Mouse (Mus musculus) neural tube, embryonic 10.5 days (tissue): ENCODE data around the gene Sp8.

Experiments
- DNase-seq: peaks from one replicate; pipeline ENCODE4 v3.0.0-alpha.2; 2017; ENCODE audit warnings: low spot score; ENCODE audit errors: extremely low spot score

Gene Sp8

DNA sequence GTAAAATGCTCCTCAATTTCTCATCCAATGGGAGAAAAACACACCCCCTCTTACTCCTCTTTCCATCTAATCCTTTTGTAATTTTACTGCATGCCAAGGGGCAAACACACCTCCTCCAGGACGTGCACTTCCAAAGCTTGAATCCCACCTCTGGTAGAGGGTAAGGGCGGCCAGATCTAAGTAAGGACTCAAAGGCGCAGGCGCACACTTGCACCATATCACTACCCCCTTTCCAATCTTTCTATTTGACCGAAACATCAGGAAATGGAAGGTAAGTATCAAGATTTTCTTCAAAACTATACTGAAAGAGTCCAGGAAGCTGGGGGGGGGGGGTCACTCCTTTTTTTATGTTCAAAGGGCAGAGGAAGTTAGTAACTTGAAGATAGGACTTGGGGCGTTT, at the start of gene Sp8:
TSS of gene Sp8 (plus strand) at position 109 of the 400 bp plus-strand sequence.
- DNase-seq = no peak

DNA sequence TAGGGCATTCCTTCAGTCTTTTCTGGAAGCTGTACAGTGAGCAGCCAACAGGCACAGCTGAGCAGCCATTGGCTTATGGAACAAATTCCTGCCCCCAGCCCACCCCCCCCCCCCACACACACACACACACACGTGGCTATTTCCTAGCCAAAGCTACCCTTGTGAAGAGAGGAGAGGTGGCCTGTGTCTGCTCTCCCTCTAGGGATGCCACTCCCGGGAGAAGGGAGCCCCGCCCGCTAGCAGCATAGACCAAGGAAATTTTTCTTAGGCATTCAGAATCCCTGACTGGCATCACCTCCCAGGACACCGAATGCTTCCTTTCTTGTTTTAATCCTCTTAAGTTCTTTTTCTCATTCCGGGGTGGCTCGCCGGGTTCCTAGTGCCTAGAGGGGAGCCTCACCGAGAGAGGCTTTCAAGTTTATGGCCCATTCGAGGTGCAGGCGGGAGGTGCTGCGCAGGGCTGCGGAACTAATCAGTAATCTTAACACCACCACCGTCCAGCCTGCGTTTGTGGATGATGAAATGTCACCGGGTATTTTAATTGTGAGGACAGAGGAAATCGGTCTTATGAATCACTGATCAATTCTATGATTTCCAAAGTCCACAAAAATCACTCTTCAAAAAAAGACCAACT, 34.7 kb upstream of the Sp8 start:
- peak; percentile 25 for DNase-seq

DNA sequence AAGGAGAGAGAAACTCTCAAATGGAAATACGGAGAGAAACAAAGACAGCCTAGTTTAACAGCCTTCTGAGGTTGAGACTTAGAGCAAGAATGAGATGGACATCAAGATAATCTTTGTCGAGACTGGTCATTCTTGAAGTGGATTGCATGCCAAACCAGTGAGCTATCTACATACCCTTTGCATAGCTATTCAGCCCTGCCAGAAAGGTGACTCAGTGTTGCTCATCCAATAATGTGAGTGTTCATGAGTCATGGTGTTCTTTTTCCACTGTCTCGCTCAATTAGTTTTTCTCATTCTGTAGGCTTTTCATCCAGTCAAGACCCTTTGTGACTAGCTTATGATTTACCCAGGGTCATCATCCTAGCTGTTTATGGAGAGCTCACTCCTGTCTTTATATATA, 31.6 kb upstream of the Sp8 start:
- DNase-seq = no peak

DNA sequence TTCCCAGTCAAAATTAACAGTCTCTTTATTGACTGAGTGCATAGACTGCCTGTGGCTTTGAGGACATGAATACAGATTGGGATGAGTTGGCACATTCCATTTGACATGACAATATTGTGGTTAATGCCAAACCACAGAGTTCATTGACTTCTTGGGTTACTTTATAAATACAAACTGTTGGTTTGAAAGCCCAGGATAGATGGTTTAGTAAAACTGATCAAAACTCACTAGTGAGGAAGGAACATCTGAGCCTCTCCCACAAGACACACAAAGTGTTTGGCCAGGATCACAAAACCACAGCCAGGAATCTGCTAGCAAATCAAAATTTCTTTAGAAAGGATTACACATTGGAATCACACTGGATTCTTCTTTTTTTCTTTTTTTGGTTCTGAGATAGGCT, 30.0 kb upstream of the Sp8 start:
- no peak for DNase-seq

DNA sequence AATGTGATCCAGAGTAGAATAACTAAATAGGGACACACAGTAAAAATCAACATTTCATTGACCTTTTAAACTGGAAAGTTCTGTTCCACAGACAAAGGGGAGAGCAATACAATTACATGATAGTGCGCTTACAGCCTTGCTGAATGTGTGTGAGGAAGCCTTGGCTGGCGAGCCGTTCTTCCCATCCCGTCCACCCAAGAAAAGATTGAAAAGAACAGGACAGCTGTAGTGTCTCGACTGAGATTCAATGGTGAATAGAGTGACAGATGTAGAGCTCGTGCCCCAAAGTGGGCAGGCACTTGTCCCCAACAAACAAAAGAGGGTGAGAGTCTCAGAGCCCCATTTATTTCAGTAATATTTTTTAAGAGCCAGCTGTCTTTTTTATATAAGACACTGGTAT, 16.2 kb upstream of the Sp8 start:
- no peak for DNase-seq

DNA sequence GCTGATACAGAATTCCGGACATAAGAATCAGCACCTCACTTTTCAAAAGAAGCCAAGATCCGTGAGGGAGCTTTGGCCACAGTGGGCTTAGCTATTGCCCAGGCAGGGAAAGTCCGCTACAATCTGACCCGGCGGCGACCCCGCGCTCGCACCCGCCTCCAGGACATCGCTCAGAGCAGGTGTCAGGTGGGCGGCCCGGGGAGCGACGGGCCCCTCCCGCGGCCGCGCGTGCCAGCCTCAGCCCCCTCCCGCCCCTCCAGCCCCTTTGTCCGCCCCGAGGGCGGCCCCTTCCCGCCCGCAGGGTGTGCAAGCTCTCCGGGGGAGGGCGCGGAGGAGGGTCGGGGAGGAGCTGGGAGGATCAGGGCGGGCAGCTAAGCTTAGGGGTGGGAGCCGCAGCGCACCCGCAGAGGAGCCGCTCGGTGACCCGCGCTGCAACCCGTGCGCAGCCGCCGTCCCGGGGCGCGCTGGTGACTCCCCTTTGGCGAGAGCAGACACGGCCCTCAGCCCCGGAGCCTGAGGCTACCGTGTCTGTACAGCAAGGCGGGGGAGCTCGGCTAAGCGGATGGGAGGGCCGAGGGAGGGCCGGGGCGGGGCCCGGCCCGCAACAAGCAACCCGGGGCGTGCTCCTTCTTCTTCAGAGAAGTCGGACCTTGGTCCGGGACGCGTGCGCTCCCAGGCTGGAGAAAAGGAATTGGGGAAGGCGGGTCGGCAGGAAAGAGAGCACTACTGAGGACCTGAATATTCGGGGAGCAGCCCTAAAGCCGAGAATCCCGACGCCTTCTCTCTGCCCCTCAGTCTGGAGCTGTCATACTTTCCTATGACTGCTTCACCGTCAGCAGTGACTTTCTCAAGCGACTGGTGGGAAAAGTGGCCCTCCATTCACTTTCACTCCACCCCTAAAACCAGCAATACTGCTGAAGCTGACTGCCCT, 9.5 kb upstream of the Sp8 start:
- DNase-seq = peak; percentile 79

DNA sequence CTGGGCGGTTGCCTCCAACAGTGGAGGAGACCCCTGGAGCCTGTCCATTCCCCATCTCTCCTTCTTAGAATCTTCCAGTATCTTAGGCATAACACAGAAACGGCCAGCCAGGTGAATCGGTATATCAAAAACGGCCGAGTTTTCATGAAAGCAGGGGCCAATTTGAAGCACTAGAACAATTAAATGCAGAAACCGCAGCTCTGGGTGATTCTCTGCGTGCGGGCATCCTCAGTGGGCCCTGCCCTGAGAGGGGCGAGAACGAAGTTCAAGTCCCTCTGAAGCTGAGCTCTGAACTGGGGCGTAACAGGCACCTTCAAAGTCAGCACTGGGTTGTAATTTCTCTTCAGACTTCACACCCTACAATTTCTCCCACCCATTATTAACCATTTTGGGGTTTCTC, 8.8 kb upstream of the Sp8 start:
- DNase-seq = no peak

DNA sequence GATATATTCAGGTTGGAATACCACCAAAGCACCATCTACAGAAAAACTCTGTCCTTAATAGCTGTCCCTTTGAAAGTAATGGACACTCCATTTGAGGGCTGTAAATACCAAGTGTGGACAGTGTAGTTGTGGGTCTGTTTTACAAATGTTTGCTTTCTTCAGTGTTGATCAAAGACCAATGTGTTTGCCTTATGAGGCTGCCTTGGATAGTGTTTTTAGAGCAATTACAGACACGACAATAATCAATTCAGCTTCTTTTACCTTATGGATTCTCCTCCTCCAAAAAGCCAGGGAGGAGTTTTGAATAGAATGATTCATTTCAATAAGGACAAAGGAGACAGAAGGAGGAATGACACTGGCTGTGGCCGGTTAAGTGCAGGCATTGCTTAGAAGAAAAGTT, 7.9 kb upstream of the Sp8 start:
- no peak for DNase-seq

DNA sequence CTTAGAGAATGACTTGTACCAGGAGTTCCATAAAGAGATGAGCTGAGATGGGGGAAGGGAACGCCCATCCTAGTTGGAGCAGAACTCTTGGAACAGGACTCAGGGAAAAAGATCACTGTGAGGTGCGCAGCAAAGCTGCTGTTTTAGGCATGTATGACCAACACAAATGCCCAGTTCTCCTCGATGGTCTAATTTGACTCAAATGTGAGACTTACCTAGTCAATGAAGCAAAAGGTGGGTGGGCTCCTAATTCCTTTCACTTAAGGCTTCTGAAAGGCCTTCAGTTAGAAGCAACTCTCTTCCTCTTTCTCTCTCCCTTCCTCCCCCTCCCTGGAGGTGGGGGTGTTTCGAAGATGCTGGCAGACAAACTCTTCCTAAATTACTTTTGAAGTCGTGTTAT, 6.7 kb upstream of the Sp8 start:
- no peak for DNase-seq

DNA sequence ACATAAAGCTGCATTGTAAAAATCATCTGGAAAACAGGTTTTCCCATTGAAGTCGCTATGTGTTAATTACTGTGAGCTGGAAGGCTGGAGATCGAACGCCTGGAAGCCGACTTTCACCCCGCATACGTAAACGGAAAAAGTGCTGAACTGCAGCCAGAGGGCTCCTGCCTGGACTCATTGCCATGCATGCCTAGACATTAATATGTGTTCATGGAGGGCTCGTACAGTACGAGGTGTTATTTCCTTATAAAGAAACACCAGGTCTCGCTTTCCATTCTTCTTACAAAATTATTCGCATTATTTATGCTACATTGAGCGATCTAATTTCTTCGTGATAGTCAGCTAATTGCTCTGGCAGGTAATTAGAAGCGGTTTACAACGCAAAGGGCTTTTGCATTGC, 5.8 kb upstream of the Sp8 start:
- peak; percentile 36 for DNase-seq

DNA sequence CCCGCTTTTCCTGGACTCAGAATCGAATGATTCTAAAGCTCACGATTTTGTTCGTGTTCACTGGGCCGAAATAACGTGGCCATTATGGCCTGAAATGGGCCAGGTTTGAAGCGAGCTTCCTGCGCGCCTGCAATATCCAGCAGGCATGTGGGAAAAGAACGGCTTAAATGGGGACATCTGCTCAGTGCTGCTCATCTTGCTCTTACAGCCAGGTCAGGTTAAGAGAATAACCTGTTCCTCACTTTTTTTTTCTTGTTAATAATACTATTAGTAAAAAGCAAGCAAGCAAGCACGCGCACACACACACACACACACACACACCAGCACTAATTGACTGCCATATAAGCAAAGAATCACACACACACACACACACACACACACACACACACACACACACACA, 5.3 kb upstream of the Sp8 start:
- DNase-seq = peak; percentile 62

DNA sequence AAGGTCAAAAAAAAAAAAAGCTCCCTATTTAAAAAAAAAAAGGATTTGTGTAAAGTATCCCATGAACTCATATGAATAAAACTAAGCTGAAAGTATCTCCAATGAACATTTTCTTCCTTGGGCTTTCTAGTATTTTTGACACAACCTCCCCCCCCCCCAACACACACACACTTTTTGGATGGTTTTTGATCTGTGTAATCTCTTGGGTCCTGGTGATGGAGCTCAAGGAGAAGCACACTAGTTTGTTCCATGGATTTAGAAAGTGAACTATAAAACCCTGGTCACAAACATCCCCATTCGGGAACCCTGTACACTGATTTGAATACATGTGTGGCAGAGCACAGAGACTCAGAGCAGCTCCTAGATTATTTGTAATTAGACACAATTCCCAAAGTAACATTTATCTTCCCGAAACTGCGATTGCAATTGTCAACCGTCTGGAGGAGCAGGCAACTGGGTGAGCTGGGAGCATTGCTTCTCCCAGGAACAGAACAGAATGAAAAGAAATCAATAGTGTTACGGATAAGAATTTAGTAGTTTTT, 4.7 kb upstream of the Sp8 start:
- DNase-seq = peak; percentile 30

DNA sequence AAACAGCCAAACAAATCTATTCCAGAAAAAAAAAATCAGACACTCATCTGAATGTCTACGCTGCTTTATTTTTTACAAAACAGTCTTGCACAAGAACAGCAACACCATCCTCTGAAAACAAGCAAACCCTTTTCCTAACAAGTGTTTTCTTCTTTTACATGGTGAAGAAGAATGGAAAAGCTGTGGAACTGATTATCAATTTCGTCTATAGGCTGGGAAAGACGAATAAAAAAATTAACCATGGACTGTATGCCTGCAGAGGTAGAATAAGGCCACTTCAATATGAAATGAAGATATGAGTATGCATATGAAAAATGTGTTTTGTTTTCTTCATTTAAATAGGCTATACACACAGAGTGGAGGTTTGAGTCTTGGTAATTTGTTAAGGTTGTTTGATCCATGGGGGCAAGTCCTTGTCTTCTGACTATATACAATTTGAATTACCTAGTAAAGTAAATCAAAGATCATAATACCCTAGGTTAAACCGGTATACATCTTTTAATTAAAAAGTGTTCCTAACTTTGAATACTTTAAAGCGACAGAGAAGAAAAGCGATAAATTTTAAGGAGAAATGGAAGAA, 4.1 kb upstream of the Sp8 start:
- no peak for DNase-seq

DNA sequence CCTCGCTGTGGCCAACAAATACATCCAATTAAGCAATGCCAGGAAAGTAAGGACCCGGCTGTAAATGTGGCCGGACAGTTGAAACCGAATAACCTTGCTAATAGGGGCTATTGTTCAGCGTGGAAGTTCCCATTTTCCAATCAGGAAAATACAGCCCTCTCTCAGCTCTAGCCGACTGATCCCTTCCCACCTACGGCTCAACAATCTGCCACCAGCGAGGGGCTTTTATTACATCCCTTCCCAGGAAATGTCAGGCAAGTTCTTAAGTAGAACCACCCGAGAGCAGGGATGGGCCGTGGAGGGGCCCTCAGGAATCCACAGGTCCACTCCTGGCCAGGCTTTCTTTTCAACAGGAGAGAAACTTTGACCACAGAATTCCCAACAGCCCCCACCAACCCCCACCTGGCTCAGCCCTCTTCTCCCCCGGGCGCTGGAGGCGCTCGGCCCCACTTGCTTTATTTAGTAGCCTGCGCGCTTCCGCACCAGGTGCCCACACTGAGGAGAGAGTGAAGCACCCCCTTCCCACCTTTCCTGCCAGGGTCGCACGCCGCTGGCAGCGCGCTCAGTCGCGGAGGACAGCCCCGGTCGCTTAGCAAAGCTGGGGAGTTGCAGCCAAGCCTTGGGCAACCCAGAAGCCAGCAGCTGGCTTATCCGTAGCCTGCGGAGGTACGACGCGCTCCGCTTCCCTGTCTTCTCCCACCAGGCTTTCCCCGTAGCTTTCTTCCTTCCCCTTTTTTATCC, 3.3 kb upstream of the Sp8 start:
- DNase-seq = peak; percentile 68

DNA sequence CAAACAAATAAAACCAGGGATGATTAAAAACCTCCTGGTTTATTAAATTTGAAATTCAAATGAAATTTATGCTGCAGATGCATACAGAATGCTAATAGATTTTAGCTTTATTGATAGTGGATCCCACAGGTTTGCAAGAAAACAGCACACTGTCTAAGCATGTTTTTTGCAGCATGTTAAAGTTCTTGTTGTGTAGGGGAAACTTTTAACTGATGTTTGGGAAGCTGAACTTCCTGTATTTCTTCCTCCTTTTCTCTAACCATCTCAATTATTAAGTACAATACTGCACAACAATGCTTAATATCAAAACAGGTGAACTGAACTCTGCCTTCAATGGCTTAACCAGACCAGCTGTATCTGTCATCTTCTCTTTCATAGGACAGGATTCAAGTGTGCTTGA, 2.0 kb upstream of the Sp8 start:
- no peak for DNase-seq

DNA sequence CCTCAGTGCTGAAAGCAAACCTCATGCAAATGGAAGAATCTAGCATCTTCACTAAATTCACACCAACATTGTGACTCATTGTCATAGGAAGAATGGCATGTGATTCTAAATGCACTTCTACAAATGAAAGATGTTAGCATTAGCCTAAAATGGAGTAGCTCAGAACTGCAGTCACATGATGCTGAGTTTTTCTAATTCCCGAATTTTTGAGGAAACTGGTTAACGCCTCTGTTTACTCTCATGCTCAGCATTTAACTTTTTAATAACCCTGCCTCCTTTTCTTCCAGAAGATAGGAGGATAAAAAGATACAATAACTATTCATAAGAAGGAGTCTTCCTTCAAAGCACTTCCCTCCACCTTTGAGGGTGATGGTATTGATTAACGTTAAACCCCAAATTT, 1.3 kb upstream of the Sp8 start:
- DNase-seq = no peak

DNA sequence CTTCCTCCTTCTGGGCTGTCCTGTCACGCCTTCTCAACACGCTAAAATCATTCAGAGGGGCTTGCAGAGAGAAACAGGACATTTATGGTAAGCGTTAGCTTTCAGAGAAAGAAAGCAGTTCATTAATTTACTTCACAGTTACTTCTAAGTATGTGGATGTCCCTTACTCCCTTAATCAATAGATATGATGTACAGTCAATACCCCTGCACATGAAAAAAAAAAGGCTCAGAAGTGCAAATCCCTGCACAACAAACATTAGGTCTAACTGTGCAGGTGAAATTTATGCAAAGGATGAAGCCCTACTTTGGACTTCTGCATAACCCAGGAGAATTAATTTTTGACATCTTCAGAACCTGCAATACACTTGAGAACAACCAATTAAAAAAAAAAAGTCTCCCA, 778 bp upstream of the Sp8 start:
- no peak for DNase-seq

DNA sequence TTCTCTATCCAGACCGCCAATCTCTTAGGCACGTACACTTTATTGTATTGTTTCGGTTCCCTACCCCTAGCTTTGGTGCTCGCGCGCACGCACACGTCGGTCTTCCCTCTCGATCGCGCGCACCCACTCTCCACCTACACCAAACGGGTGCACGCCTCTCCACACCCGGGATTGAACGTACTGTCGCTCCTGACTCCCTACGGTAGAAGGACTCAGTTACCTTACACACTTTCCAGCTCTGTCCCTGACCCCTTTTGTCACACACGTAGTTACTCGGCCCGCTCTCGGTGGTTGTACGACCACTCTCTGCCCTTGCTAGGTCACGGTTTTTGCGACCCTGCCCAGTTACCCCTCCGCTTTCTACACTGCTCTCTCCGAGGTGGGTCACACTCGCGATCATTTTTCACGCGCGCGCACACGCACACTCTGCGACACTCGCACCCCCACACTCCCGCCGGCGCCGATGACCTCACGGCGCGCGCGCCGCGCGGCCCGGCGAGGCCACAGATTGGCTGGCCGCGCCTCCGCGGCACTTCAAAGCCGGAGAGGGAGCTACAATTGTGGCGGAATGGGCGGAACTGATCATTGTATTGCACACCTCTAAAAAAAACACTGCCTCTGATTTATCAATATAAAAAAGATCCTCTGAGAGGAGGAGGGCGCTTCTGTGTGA, 656 bp downstream of the Sp8 start:
- DNase-seq = peak; percentile 80

DNA sequence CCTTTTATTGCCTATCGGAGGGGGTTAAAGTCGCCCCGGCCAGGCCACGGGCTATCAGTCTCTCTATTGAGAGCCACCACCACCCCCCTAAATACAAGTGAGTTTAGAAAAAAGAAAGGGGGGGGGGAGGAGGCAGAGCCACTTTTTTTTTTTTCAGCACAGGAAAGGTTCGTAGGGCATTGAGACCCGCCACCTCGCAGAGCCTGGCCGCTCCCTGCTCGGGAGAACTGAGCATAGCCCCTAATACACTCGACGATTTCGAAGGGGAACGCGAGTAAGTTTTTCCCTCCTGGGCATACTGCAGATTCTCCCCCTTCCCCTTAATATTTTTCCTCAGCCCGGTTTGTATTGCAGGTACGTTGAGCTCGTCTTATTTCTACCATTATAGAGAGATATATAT, 1.3 kb downstream of the Sp8 start:
- no peak for DNase-seq

DNA sequence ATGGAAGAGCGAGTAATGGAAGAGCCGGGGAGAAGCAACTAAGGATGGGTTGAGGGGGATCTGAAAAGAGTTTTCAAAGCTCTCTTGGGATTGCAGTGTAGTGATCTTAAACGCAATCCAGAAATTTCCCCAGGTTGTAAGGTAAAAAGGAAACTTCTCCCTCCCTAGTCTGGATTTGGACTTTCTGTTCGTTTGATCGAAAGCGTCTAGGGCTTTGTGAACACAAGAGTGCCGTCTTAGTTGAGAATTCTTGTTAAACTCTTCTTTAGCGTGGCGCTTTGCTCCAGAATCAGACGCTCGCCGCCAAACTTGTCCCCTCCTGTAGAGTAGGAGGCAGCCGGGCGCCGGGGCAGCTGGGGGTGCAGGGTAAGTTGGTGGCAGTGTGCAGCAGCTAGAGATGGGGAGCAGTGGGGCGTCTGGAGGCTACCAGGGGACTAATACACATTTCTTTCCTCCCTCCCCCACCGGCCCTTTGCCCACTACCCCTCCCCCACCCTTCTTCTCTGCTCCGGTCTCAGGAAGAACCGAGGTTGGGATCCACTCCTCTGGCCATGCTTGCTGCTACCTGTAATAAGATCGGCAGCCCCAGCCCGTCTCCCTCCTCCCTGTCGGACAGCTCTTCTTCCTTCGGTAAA, 1.8 kb downstream of the Sp8 start:
- DNase-seq = no peak
